Mouse (Mus musculus) heart, embryonic 15.5 days (tissue): ENCODE data around the gene 1810037I17Rik. TPM values are rescaled to one million over a fixed set of nuclear protein-coding genes. Genes with fewer than 3 reads are reported as not detected.
A peak's percentile ranks its signal among the peaks of the same experiment; 100 is the strongest.

Experiments
- ATAC-seq: fragments of 200-750 bp; cut with Nextera tagmentation; replicated peaks from 2 replicates; pipeline ENCODE4 v1.8.0; 2017; ENCODE audit warnings: low read depth, moderate TSS enrichment; ENCODE audit not compliant: insufficient number of reproducible peaks, insufficient read depth, low FRiP score
- H3K27ac ChIP-seq: fragments of 300-500 bp; sonication (generic); 2 replicates; pipeline ENCODE4 v1.5.1; 2015; ENCODE audit warnings: mild to moderate bottlenecking, inconsistent platforms
- H3K27me3 ChIP-seq: fragments of 300-500 bp; sonication (generic); 2 replicates; pipeline ENCODE4 v1.6.1; 2015; ENCODE audit warnings: inconsistent platforms
- H3K36me3 ChIP-seq: fragments of 300-500 bp; sonication (generic); 2 replicates; pipeline ENCODE4 v1.6.1; 2015; ENCODE audit warnings: mild to moderate bottlenecking, inconsistent platforms
- H3K4me1 ChIP-seq: fragments of 300-500 bp; sonication (generic); replicated peaks from 2 replicates; pipeline ENCODE4 v1.6.1; 2015; ENCODE audit warnings: inconsistent platforms
- H3K4me2 ChIP-seq: fragments of 300-500 bp; sonication (generic); 2 replicates; pipeline ENCODE4 v1.6.1; 2015; ENCODE audit warnings: inconsistent platforms, mild to moderate bottlenecking, moderate library complexity
- H3K4me3 ChIP-seq: fragments of 300-500 bp; sonication (generic); 2 replicates; pipeline ENCODE4 v1.5.1; 2015; ENCODE audit warnings: mild to moderate bottlenecking, inconsistent platforms
- H3K9ac ChIP-seq: fragments of 300-500 bp; sonication (generic); 2 replicates; pipeline ENCODE4 v1.6.1; 2015; ENCODE audit warnings: mild to moderate bottlenecking, inconsistent platforms
- H3K9me3 ChIP-seq: fragments of 300-500 bp; sonication (generic); replicated peaks from 2 replicates; pipeline ENCODE4 v1.6.1; 2016; ENCODE audit warnings: inconsistent platforms
- WGBS: fragments of 180-500 bp; shearing (Covaris S2); methylation state at CpG from one replicate; pipeline ENCODE4 v1.1.7; 2015; ENCODE audit warnings: mixed read lengths; 5-methylcytosine and 5-hydroxymethylcytosine counted together
- polyA plus RNA-seq: library from polyadenylated mRNA; unstranded; fragments of >200 nt; fragmentation: Nextera tagmentation; extraction: Ambion mirVana; gene quantifications from 2 replicates; pipeline ENCODE4 v1.2.1, GENCODE M21; 2015

The 1810037I17Rik gene
- 93.3 and 124 TPM in 2 replicates for polyA plus RNA-seq

GRCm38 (mm10) chr3:122924009-122924914 is at the start of gene 1810037I17Rik:
1810037I17Rik (plus strand) TSS chr3:122924203.
- H3K27ac ChIP-seq: peak within 1 kb of the TSS; percentile 88

GRCm38 (mm10) chr3:122876870-122877269 is 47.1 kb upstream of the 1810037I17Rik start:
- Histone ChIP-seq H3K4me3 (no peak overlapping the region), H3K9me3 (no peaks in the 10 kb centered on the region), H3K27ac (no peak overlapping the region), H3K9ac (no peak overlapping the region), H3K4me2 (no peak overlapping the region), H3K27me3 (no peaks in the 10 kb centered on the region), H3K4me1 (no peaks in the 10 kb centered on the region), H3K36me3 (no peaks in the 10 kb centered on the region)
- no peak for ATAC-seq
- 84% methylated on average over 2 of the region's 2 CpGs for WGBS

More at GRCm38 (mm10) chr3:122924009-122924914, at the start of gene 1810037I17Rik:
- Histone ChIP-seq H3K4me1 (peaks cover 11% of the 10 kb centered on the region), H3K27me3 (no peaks in the 10 kb centered on the region), H3K4me3 (peak within 1 kb of the TSS; percentile 73), H3K9me3 (no peaks in the 10 kb centered on the region), H3K36me3 (peaks cover 3% of the 10 kb centered on the region), H3K9ac (peak within 1 kb of the TSS; percentile 67), H3K4me2 (peak within 1 kb of the TSS; percentile 76)
- ATAC-seq: peak; percentile 99
- WGBS: under 1% methylated on average over 68 of the region's 68 CpGs

GRCm38 (mm10) chr3:122877543-122877942 is 46.5 kb upstream of the 1810037I17Rik start:
- Histone ChIP-seq H3K36me3 (no peaks in the 10 kb centered on the region), H3K9me3 (no peaks in the 10 kb centered on the region), H3K4me3 (no peak overlapping the region), H3K4me1 (no peaks in the 10 kb centered on the region), H3K27ac (no peak overlapping the region), H3K9ac (no peak overlapping the region), H3K4me2 (no peak overlapping the region), H3K27me3 (no peaks in the 10 kb centered on the region)
- ATAC-seq: no peak
- WGBS: 79% methylated on average over 3 of the region's 3 CpGs

GRCm38 (mm10) chr3:122878705-122879315 is 45.2 kb upstream of the 1810037I17Rik start:
- ATAC-seq: no peak
- Histone ChIP-seq H3K27ac (no peak overlapping the region), H3K36me3 (no peaks in the 10 kb centered on the region), H3K9me3 (no peaks in the 10 kb centered on the region), H3K4me3 (no peak overlapping the region), H3K27me3 (no peaks in the 10 kb centered on the region), H3K4me1 (no peaks in the 10 kb centered on the region), H3K4me2 (no peak overlapping the region), H3K9ac (no peak overlapping the region)
- WGBS: 73% methylated on average over 8 of the region's 8 CpGs

- no peak overlapping the region for H3K9ac ChIP-seq
- H3K4me1 ChIP-seq: no peaks in the 10 kb centered on the region
- no peaks in the 10 kb centered on the region for H3K36me3 ChIP-seq
- no peak overlapping the region for H3K27ac ChIP-seq
- no peaks in the 10 kb centered on the region for H3K9me3 ChIP-seq
- no peak overlapping the region for H3K4me3 ChIP-seq
- no peak for ATAC-seq
- H3K4me2 ChIP-seq: no peak overlapping the region
- no peaks in the 10 kb centered on the region for H3K27me3 ChIP-seq
- WGBS: 62% methylated on average over 4 of the region's 4 CpGs
Measured at GRCm38 (mm10) chr3:122887505-122888301, 36.3 kb upstream of the 1810037I17Rik start.

- ATAC-seq: no peak
- WGBS: 50% methylated on average over 5 of the region's 5 CpGs
Measured at GRCm38 (mm10) chr3:122888371-122888819, 35.6 kb upstream of the 1810037I17Rik start.

GRCm38 (mm10) chr3:122894772-122895171 is 29.2 kb upstream of the 1810037I17Rik start, which contains the start of gene Fabp2:
Fabp2 (plus strand) TSS chr3:122895072.
- 94% methylated on average over 3 of the region's 3 CpGs for WGBS
- no peaks in the 10 kb centered on the region for H3K4me1 ChIP-seq

More at GRCm38 (mm10) chr3:122888371-122888819, 35.6 kb upstream of the 1810037I17Rik start:
- no peaks in the 10 kb centered on the region for H3K9me3 ChIP-seq
- H3K9ac ChIP-seq: no peak overlapping the region
- no peaks in the 10 kb centered on the region for H3K36me3 ChIP-seq
- no peak overlapping the region for H3K27ac ChIP-seq
- H3K27me3 ChIP-seq: no peaks in the 10 kb centered on the region
- H3K4me3 ChIP-seq: no peak overlapping the region
- H3K4me2 ChIP-seq: no peak overlapping the region
- no peaks in the 10 kb centered on the region for H3K4me1 ChIP-seq

GRCm38 (mm10) chr3:122895189-122895731 is 28.7 kb upstream of the 1810037I17Rik start:
- H3K4me2 ChIP-seq: no peak overlapping the region
- no peaks in the 10 kb centered on the region for H3K4me1 ChIP-seq
- no peak overlapping the region for H3K4me3 ChIP-seq
- H3K9me3 ChIP-seq: no peaks in the 10 kb centered on the region
- no peaks in the 10 kb centered on the region for H3K36me3 ChIP-seq
- ATAC-seq: no peak
- H3K9ac ChIP-seq: no peak overlapping the region
- no peak overlapping the region for H3K27ac ChIP-seq
- no peaks in the 10 kb centered on the region for H3K27me3 ChIP-seq
- 75% methylated on average over 11 of the region's 11 CpGs for WGBS

More at GRCm38 (mm10) chr3:122894772-122895171, 29.2 kb upstream of the 1810037I17Rik start, which contains the start of gene Fabp2:
- no peak within 1 kb of the TSS for H3K27ac ChIP-seq
- no peaks in the 10 kb centered on the region for H3K36me3 ChIP-seq
- no peaks in the 10 kb centered on the region for H3K9me3 ChIP-seq
- ATAC-seq: no peak
- no peak within 1 kb of the TSS for H3K9ac ChIP-seq
- H3K4me3 ChIP-seq: no peak within 1 kb of the TSS
- H3K27me3 ChIP-seq: no peaks in the 10 kb centered on the region
- no peak within 1 kb of the TSS for H3K4me2 ChIP-seq

- ATAC-seq: no peak
- 56% methylated on average over 6 of the region's 6 CpGs for WGBS
- H3K9ac ChIP-seq: no peak overlapping the region
Measured at GRCm38 (mm10) chr3:122898254-122898653, 25.7 kb upstream of the 1810037I17Rik start.

GRCm38 (mm10) chr3:122903746-122904433 is 20.1 kb upstream of the 1810037I17Rik start:
- WGBS: 38% methylated on average over 12 of the region's 12 CpGs
- H3K27me3 ChIP-seq: no peaks in the 10 kb centered on the region

More at GRCm38 (mm10) chr3:122898254-122898653, 25.7 kb upstream of the 1810037I17Rik start:
- H3K36me3 ChIP-seq: no peaks in the 10 kb centered on the region
- H3K4me2 ChIP-seq: no peak overlapping the region
- H3K27me3 ChIP-seq: no peaks in the 10 kb centered on the region
- H3K4me1 ChIP-seq: no peaks in the 10 kb centered on the region
- H3K27ac ChIP-seq: no peak overlapping the region
- no peak overlapping the region for H3K4me3 ChIP-seq
- no peaks in the 10 kb centered on the region for H3K9me3 ChIP-seq

More at GRCm38 (mm10) chr3:122903746-122904433, 20.1 kb upstream of the 1810037I17Rik start:
- no peaks in the 10 kb centered on the region for H3K9me3 ChIP-seq
- no peaks in the 10 kb centered on the region for H3K36me3 ChIP-seq
- no peak overlapping the region for H3K4me2 ChIP-seq
- no peaks in the 10 kb centered on the region for H3K4me1 ChIP-seq
- no peak overlapping the region for H3K27ac ChIP-seq
- H3K9ac ChIP-seq: no peak overlapping the region
- no peak for ATAC-seq
- H3K4me3 ChIP-seq: no peak overlapping the region
